Mouse (Mus musculus) adrenal gland, adult 2 months (tissue): Measurements from ENCODE around the gene Wdfy3. TPM values are rescaled to one million over a fixed set of nuclear protein-coding genes. Genes with fewer than 3 reads are reported as not detected.
A peak's percentile ranks its signal among the peaks of the same experiment; 100 is the strongest.
"Not testable (repeated sequence)": the region's sequence is repeated elsewhere in the genome, so short reads cannot be mapped to it uniquely, and the experiment has no call there.

ENCODE experiments used
- DNase-seq: peaks from one replicate; pipeline ENCODE4 v3.0.0; 2021
- polyA plus RNA-seq: library from polyadenylated mRNA; depleted of rRNA; stranded (reverse); fragments of >200 nt; gene quantifications from 2 replicates; pipeline ENCODE4 v1.2.3, GENCODE M21; 2012
- total RNA-seq, 2 experiments: library from RNA; stranded (reverse); gene quantifications; 2 replicates each; pipeline ENCODE4 v1.2.3; 2021

The Wdfy3 gene
- total and polyA plus RNA-seq, 3 experiments, result 25.1 to 42.0 (median 34.8) TPM

DNA sequence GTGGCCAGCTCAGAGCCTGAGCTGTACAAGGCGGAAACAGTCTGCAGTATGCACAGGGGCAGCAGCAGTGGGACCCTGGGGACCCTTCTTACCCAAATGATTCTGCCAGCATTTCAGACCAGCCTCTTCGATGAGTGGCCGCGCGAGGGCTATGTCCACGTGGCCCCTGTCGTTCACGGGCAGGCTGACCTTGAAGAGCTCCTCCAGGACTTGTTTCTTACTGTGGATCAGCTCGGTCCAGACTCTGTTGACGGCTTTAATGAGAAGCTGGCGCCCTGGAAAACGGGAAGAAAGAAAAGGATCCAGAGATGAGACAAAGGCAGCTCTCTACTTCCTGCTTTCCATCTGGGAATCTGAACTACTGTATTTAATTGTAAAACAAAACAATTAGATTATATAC is 184.7 kb downstream of the Wdfy3 start:
- DNase-seq, result no peak

DNA sequence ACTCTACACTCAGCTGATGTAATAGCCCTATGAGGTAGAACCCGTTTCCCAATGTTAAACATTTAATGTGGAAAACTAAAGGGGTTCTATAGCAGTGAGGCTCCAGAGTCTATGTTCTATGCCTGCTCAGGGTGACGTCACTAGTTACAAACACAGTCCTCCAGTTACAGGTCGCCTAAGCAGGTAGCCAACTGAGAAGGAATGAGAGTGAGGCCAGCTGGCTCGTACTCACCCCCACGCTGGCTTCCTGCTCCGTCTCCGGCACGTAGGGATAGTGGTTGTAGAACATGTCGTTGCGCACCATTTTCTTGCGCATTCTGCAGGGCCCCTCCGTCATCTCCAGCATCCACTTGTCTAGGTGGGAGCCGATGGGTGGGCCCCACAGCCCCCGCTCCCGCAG is 187.5 kb downstream of the Wdfy3 start:
- DNase-seq, result no peak

DNA sequence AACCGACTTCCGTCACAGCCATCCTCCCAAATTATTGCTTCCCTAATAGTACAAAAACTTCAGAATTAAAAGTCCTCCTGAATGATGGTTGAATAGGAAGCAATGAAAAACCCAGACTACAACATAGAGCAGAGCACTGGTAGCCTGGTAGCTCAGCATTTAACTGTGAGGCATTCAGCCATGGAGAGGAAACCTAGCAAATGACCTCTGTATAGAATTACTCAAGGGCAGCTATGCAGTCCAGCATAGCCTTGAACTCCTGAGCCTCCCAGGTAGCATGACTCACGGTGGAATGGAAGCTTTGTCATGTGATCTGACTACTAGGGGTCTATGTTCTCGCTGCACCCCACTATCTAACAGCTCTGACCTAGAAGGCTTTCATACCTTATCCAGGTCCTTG is 189.8 kb downstream of the Wdfy3 start:
- no peak for DNase-seq

DNA sequence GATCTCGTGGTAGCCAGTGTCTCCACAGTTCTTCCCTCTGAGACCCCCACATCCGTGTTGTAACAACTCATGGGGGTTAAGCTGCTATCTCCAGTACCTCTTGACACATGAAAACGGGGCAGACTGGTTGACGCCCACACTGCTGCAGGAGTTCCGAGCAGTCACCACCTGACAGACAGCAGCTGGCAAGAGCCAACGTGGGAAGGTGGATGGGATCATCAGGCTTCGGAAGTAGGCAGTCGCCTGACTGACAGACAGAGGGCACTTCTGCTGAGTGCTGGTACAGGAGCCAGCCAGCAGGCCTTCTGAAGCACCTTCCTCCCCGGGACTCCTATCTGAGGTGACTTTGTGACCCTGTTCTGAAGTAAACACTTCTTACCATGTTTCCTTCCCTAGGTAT is 191.3 kb downstream of the Wdfy3 start:
- DNase-seq, result no peak

DNA sequence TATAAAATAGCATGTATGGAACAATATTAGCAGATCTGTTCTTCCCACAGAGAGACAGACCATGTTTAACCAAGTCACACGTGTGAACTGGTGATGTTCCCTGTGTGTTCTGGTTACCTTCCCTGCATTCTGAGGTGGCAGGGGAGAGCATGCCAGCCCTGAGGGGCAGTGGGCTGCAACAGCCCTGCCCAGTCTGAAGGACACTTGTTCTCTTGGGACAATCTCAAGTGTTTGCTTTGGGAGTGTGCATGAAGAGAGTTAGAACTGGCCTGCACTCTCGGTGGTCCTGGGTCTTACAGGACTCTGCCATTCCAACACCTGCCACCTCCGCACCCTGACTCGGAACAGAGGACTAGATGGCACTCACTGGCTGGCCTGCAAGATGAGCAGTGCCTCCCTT is 193.5 kb downstream of the Wdfy3 start:
- no peak for DNase-seq

DNA sequence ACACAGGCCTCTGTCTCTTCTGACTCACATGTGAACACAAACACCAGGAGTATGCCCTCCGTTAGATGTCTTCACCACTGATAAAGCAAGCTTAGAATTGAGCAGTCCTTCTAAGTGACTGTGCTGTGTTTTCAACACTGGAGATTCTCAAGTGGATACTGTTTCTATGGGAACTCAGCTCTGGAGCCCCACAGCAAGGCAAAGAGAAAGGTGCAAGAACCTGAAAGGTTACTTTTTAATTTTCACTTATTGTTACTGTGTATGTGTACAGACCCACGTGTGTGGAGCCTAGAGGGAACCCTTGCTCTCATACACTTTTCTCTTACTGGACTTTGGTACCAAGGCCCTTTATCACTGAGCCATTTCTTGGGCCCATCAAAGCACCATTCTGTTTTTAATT is 203.0 kb downstream of the Wdfy3 start:
- no peak for DNase-seq

DNA sequence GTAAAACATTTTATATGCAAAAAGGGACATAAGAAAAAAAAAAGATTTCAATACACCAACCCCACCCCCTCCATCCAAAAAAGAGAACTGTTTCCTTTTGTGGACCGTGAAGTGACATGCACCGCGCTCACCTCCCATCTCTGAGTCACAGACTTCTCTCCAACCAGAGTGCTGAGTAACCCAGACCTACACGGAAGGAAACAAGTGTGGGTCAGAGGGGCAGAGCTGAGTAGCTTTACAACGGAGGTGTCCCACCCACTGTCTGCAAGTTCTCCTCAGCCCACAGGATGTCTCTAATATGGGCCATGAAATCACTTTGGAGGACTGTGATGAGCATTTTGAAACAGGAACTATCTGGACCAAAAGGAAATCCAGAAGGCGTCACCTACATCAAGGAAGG is 205.8 kb downstream of the Wdfy3 start:
- DNase-seq, result no peak

DNA sequence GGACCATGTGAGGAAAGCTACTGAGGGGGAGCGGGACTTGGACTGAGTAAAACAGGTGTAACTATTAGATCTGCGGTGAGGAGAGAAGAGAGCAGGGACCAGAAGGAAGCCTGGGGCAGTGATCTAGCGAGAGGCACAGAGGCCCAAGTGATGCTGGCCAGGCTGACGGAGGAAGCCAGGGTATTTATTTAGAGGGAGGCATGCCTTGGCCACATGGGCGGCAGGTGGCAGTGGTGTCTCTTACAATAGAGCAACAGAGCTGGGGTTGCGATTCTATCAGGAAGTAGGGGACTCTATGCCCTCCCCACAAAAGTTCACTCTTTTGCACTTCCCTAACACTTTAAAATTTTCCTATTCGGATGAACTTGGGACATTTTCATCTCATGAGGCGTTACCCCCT is 207.1 kb downstream of the Wdfy3 start:
- DNase-seq, result no peak

DNA sequence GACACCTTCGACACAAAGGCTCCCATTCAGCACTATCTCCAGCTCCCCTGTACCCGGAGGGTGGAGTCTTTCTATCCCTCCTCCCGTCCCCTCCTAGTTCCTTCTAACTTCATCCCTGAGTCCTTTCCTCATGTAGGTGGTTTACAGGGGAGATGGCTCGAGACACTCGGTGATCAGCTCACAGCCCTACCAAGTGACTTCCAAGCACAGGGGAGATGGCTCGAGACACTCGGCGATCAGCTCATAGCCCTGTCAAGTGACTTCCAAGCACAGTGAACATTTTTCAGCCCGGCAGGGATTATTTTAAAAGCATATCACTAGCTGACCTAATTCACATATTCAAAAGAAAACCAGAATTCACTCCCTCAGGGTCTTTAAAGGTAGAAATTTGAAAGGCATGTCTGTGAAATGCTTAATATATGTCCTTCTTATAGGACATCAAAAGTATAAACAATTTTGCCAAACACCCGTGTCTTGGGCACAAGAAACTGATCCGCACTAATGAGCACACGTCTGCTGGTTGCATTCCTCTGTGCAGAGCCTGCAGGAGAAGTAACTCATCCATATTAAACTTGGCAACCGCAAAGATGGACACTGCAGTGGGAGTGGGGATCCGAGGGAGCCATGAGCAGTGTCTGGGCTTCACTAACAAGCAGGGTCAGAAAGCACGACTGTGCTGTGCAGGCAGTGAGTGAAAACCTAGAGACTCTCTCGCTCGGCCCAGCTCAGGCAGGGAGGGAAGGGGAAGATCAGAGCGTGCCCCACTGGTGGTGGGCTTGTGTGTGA is 207.7 kb downstream of the Wdfy3 start:
- DNase-seq, result no peak

DNA sequence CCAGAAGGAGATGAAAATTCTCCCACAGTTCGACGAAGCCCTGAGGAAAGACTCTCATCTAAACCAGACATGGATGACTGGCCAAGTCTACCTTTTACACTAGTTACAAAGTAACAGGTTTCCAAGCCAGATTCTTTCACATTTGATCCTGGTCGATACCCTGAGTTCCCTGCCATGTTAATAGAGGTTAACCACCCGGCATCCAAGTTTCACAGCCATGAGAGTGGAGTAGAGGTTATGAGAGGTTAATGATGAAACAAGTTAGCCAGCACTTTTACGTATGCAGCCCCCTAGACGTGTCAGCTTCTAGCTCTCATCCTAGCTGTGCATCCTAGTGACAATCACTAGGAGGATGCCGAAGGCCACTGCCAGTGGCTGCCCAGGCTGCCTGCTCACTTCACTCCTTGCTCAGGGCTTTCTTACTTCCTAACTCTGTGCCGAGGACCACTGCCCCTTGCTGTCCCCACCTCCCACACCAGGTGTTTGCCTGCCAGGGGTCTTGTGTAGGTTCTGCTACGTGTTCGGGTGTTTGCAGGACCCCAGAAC is 210.8 kb downstream of the Wdfy3 start:
- no peak for DNase-seq

DNA sequence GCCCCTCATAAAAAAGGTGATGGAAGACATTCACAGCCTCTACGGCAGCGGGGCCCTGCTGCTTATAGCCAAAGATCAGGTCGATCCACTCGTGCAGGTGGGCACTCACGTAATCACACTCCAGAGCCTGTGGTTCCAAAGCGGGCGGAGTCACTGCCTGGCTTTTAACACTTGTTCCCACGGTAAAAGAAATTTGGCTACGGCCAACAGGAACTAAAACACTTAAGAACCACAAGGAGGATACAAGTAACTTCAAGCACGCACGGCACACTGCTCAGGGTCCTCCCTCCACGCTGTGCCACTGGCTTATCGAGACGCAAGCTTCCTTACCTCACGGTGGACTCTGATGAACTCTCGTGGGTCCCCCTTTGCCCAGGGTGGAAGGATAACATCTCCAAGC is 214.2 kb downstream of the Wdfy3 start:
- DNase-seq, result no peak

DNA sequence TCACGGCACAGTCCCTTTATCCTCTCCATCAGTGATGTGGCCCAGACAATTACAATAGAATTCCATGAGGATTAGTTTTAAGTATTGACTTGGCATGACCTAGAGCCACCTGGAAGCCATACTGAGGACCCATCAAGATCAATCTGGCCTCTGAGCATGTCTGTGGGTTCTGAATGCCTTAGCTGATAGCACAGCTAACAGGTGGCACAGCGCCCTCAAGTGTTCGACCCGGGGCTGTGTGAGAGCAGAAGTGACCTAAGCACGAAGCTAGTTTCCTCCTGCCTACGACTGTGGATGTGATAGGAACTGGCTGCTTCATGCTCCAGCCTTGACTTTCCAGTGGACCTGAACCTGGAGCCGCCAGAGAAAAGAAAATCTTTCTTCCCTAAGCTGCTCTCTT is 215.1 kb downstream of the Wdfy3 start:
- no peak for DNase-seq

DNA sequence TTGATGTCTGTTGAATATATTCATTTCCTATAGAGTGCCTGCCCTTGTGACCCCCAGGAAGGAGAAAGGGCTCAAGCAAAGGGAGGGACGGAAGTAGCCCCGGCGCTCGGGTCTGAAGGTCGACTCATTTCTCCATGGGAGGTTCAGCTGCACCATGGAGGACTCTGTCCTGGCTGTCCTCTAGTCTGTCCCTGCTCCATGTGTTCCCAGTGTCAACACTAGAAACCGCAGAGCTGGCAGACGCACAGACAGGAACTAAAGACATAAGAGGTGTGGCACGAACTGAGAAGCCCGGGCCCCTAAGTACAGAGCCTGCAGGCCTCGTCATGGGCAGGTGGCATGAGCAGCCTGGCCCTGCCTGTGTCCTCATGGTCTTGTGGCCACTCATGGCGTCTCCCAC is 215.6 kb downstream of the Wdfy3 start:
- DNase-seq, result no peak

DNA sequence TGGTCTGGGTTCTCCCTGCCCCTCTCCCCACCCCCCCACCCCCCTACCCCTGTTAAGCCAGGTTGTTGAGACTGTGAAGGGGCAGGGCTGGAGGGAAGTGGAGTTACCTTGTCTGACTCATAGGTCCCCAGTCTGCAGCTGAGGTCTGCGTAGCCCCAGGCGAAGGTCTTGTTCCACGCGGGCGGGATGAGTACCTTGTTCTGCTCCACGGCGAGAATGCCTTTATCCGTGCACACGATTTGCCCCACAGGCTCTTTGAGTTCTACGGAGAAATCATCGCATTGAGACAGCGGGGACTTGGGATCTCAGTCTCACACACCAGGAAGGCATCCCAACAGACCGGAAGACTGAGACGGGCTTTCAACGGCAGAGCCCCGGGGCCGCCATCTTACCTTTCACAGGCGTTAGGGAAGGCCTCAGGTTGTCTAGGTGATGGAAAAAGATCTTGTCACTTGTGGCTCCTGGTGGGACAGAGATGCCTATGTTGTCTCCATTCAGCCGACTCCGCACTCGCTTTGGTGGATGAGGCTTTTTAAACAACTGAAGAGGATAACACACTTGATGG is 217.5 kb downstream of the Wdfy3 start:
- DNase-seq, result no peak

DNA sequence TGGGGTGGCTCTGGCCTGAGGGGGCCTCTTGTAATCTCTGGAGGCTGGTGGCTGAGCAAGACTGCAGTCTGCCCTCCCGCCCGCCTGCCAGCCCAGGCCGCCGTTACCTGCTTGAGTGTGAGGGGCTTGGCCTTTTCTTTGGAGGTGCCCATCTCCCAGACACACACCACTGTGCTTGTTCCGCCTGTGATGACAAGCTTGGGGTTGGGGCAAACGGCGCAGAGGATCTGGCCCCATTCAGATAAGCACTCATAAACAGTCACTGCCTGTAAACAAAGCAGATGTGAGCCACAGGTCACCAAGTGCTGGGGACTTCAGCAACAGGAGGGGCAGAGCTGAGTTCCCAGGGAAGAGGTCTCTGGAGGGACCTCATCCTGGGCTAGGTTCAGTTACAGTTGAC is 218.6 kb downstream of the Wdfy3 start:
- no peak for DNase-seq

DNA sequence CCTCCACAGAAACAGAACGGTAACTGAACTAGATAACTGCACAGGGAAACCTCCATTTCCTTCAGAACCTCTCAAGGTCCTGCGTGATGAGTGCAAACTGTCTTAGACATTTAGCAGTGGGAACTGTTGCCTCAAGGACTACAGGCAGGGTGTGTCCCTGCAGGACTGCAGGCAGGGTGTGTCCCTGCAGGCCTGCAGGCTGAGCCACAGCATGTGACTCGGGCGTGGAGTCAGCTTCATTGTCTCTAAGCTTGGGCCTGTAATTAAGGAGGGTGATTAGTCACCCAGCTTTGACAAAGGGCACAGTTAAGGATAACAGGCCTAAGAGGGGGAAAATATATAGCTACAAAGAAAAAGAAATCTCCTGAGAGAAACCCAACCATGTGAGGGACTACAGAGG is 222.0 kb downstream of the Wdfy3 start:
- no peak for DNase-seq

DNA sequence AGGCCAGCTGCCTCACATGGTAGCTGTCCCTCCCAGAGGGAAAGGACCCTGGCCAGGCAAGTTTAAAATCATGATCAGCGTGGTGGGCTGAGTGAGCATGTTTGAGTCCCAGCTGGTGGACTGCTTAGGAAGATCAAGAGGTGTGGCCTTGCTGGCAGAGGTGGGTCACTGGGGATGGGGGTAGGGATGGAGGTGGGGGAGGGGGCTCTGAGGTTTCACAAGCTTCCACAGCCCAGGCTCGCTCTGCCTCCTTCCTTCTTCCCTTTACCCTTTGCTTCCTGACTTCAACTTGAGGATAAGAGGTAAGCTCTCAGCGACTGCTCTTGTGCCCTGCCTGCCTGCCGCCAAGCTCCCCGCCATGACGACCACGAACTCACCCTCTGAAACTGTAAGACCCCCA is 222.4 kb downstream of the Wdfy3 start:
- no peak for DNase-seq

DNA sequence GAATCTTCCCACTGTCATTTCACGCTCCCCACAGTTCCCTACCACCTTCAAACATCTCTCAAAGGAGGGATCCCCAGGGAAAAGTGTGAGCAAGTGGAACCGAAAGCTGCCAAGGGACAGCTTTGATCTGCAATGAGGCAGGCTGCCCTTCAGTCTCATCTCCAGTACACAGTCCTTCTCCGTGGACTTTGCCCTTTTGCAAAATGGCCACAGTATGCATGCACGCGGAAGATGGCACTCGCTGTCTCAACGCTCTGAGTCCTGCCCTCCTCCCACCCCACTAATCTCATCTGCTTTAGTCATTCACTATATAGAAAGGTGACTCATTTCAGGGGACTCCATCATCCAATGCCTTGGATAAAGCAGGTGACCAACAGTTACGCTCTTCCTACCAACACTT is 223.8 kb downstream of the Wdfy3 start:
- no peak for DNase-seq

DNA sequence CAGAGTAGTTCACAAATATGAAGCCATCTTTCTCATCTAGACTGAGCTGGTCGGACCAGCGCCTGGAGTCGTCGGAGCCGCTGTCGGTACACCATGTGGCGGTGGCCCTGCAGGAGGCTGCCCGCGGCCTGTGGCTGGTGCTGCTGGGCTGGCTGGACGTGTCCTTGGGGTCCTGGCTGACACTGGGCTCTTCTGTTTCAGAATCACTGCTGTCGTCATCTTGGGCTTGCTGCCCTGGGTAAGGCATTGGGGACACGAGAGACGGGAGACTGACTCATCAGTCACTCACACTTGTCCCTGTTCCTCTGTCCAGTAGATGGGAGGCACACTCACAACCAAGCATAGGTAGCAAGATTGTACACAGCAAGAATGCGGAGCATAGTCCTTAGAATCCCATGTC is 224.7 kb downstream of the Wdfy3 start:
- peak; percentile 93 for DNase-seq

DNA sequence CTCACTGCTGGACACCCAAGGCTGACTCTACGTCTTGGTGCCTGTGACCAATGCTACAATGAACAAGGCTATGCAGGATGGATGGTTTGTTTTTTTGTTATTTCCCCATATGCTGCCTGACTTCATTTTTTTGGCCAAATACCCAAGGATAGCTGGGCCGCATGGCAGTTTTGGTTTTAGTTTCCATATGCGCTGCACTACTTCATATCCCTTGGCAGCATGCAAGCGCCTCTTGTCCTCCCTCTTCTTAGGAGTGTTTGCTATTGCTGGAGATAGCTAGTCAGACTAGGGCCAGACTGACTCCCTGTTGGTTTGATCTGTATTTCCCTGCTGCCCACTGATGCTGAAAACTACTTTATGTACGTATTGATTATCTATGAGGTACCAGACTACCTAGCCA is 229.2 kb downstream of the Wdfy3 start:
- DNase-seq, result no peak

DNA sequence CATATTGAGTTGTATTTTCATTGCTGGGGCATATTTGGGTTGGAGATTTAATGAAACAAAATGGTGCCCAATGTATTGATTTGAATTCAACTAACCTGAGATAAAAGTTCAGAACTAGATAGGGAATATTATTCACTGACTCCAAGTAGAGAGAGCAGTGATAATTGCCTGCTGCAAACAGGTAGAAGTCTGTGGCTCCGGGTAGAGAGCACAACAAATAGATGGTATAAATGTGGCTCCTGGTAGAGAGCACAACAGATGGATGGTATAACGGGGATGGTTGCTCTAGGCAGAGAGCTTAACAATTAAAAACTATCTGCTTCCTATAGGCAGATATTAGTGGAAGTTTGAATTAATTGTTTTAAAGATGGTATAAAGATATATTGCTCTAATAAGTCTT is 232.1 kb downstream of the Wdfy3 start:
- DNase-seq, result not testable (repeated sequence)

DNA sequence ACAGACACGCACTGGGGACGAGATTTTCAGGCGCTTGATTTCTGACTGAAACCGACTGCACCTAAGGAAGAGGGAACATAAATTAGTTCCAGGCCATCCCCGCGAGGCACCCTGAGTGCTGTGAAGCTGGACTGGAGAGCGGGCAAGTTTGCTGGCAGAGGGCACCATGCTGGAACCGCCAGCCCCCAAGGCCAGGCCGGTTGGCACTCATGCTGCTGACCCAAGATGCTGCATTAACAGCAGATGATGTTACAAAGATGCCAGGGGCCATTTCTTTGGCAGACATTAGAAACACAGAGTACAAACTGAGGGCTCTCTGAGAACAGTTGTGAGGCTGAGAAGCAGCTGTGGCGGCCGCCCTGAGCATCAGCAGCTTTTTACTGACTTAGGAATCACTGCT is 233.5 kb downstream of the Wdfy3 start:
- DNase-seq, result no peak

DNA sequence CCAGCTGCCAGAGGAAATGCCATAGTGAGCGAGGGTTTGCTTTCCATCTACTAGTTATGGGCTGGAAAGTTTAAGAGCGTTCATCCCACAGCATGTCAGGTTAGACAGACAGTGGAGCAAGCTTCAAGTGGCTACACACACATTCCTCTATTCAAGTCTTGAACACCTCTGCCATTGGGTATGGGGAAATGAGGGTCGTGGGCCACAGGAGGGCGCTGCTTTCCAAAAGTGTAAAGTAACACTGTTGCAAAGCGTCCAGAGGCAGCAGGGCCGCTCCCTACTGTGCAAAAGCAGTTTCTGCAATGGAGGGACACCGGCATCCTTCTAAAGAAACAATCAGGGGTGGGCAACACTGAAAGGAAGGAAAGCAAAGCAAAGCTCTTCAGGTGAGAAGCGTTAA is 235.8 kb downstream of the Wdfy3 start:
- DNase-seq, result no peak

DNA sequence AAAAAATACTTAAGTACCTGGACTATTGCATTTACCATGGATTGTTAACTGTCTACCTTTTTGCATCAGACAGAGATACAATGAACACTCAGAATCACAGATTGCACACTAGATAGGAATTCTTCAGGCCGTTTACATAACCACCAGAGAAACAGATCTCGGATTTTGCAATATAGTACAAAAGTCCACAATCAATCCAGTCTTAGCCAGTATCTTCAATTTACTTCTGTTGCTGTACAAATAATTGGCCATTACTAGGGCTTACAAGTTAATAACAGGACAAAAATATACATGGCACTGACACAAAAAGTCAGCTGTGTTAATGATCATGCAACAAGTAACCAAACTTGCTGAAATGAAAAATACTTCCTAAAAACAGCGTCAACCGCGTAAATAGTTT is 236.7 kb downstream of the Wdfy3 start:
- DNase-seq, result no peak
